Mouse (Mus musculus): ENCODE results near the gene Itgae. TPM values are rescaled to one million over a fixed set of nuclear protein-coding genes. Genes with fewer than 3 reads are reported as not detected.
A peak's percentile ranks its signal among the peaks of the same experiment; 100 is the strongest.

Itgae gene
- polyA plus RNA-seq, 1 experiment from 2014 or later: 0.32 TPM

DNA sequence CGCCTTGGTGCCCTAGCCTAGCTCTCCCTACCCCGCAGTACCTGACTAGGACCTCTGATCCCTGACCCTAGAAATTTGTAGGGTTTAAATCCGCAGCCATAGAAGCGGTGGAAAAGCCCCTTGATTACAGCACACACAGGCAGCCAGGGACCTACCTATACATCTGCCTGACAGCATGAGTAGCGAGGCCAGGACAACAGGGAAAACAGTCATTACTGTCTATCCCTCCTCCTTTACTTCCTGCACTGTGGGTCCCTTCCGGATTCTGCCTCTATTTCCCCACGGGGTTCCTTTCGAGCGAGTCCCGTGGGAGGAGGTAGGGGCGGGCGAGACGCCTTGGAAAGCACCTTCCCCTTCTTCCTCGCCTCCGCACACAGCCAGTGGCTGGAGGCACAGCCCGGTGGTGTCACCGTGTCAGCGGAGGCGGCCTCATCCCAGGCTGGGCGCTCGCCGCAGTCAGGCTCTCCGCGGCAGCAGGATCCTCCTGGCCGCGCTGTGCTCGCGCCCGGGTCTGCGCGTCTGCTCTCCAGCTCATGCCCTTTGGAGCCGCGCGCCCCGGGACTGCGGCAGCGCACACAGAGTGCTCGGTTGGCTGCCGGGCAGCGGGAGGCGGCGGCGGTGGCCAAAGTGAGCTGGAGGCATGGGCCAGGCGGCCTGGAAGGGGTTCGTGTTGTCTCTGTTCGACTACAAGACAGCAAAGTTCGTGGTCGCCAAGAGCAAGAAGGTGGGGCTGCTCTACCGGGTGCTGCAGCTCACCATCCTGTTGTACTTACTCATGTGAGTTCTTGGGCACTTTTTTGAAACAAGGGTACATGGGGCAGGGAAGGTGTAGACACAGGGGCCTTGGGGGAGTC lies 69.8 kb downstream of the Itgae start, which contains the start of gene P2rx5:
P2rx5 (plus strand) TSS at position 465 of the 854 bp plus-strand sequence.
- WGBS: 2% methylated on average over 49 of the region's 49 CpGs
- no peaks in the 10 kb centered on the region for H3K36me3 ChIP-seq (replicated peaks; ENCODE audit: control insufficient read depth, insufficient read depth)
- ATAC-seq (ENCODE audit: low FRiP score): peak; percentile 62; the same call in 1 of the 2 replicates
- H3K9ac ChIP-seq: peak within 1 kb of the TSS; percentile 55
- peak; percentile 48 for DNase-seq (ENCODE audit: low spot score)
- H3K27me3 ChIP-seq (ENCODE audit: control insufficient read depth, insufficient read depth, low read length): peaks cover 23% of the 10 kb centered on the region
- no peak within 1 kb of the TSS for H3K27ac ChIP-seq
- H3K9me3 ChIP-seq (ENCODE audit: control insufficient read depth, low read length): no peaks in the 10 kb centered on the region
- peak within 1 kb of the TSS; percentile 40 for H3K4me3 ChIP-seq (replicated peaks; ENCODE audit: low read length)
- H3K4me2 ChIP-seq (replicated peaks): peak within 1 kb of the TSS; percentile 84
- peaks cover 12% of the 10 kb centered on the region; the same call in 1 of the 2 replicates for H3K4me1 ChIP-seq (replicated peaks; ENCODE audit: control insufficient read depth, insufficient read depth, low read length)

DNA sequence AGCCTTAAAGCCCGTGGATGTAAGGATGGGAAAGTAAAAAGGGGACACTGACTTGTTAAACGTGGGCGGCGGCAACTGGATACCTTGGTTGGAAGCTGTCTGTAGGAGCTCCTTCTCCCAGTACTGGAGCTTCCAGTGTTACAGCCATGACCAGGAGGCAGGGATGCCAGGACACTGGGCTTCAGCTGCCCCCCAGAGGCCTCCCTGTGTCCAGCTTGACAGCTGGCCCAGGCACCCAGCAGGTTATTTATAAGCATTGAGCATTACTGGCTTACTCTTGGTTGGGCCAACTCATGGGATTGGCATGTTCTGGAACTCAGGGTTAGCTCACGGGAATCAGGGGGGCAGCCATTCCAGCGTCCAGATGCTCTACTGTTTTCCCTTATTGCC lies 70.4 kb downstream of the Itgae start:
- no peaks in the 10 kb centered on the region for H3K36me3 ChIP-seq (replicated peaks; ENCODE audit: control insufficient read depth, insufficient read depth)
- WGBS: 31% methylated on average over 6 of the region's 6 CpGs
- DNase-seq (ENCODE audit: low spot score) (no peak), ATAC-seq (ENCODE audit: low FRiP score) (no peak)
- no peaks in the 10 kb centered on the region for H3K9me3 ChIP-seq (ENCODE audit: control insufficient read depth, low read length)
- H3K4me1 ChIP-seq (replicated peaks; ENCODE audit: control insufficient read depth, insufficient read depth, low read length): peaks cover 12% of the 10 kb centered on the region; the same call in 1 of the 2 replicates
- H3K9ac ChIP-seq: peak overlapping the region; percentile 55
- peaks cover 23% of the 10 kb centered on the region for H3K27me3 ChIP-seq (ENCODE audit: control insufficient read depth, insufficient read depth, low read length)
- peak overlapping the region; percentile 40 for H3K4me3 ChIP-seq (replicated peaks; ENCODE audit: low read length)
- peak overlapping the region; percentile 84 for H3K4me2 ChIP-seq (replicated peaks)
- no peak overlapping the region for H3K27ac ChIP-seq

DNA sequence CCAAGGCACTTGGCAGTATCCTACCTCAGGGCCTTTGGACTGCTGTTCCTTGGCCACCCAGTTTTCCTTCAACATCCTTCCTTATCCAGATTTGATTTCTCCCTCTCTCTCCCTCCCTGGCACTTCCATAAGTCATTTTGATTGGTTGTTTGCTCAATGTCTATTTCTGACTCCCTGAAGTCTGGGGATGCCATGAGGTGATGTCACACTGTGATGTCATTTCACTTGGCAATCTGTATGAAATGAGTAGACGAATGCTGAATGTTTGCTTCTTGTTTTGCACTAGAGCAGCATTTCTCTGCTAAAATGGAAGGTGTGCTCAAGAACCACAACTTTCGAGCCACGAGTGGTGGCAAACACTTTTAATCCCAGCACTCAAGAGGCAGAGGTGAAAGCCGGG lies 71.2 kb downstream of the Itgae start:
- H3K9ac ChIP-seq: no peak overlapping the region
- no peaks in the 10 kb centered on the region for H3K9me3 ChIP-seq (ENCODE audit: control insufficient read depth, low read length)
- ATAC-seq (ENCODE audit: low FRiP score): no peak
- no peak overlapping the region for H3K4me3 ChIP-seq (replicated peaks; ENCODE audit: low read length)
- no peak for DNase-seq (ENCODE audit: low spot score)
- no peaks in the 10 kb centered on the region for H3K36me3 ChIP-seq (replicated peaks; ENCODE audit: control insufficient read depth, insufficient read depth)
- H3K27ac ChIP-seq: no peak overlapping the region
- peaks cover 23% of the 10 kb centered on the region for H3K27me3 ChIP-seq (ENCODE audit: control insufficient read depth, insufficient read depth, low read length)
- 92% methylated on average over 4 of the region's 4 CpGs for WGBS
- no peak overlapping the region for H3K4me2 ChIP-seq (replicated peaks)
- peaks cover 12% of the 10 kb centered on the region; the same call in 1 of the 2 replicates for H3K4me1 ChIP-seq (replicated peaks; ENCODE audit: control insufficient read depth, insufficient read depth, low read length)

DNA sequence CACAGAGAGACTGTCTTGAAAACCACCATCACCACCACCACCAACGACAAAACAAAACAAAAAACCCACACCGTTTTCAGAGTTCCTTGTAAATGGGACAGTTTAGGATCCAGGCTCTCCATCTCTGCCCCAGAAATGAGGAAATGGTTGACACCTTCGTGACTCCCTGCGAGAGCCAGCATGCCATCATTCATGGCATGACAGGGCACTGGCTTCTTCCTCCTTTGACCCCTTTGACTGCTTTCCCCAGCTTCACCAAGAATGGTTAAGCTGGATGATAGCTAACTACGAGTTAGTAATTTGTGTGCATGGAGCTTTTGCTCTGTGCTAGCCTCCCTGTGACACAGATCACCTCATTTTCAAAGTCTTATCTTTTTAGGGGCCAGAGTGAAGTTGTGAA lies 71.9 kb downstream of the Itgae start:
- peaks cover 12% of the 10 kb centered on the region; the same call in 1 of the 2 replicates for H3K4me1 ChIP-seq (replicated peaks; ENCODE audit: control insufficient read depth, insufficient read depth, low read length)
- H3K9ac ChIP-seq: no peak overlapping the region
- WGBS: 75% methylated on average over 5 of the region's 5 CpGs
- ATAC-seq (ENCODE audit: low FRiP score) (no peak), DNase-seq (ENCODE audit: low spot score) (no peak)
- no peaks in the 10 kb centered on the region for H3K36me3 ChIP-seq (replicated peaks; ENCODE audit: control insufficient read depth, insufficient read depth)
- H3K4me3 ChIP-seq (replicated peaks; ENCODE audit: low read length): no peak overlapping the region
- no peaks in the 10 kb centered on the region for H3K9me3 ChIP-seq (ENCODE audit: control insufficient read depth, low read length)
- no peak overlapping the region for H3K27ac ChIP-seq
- H3K4me2 ChIP-seq (replicated peaks): no peak overlapping the region
- H3K27me3 ChIP-seq (ENCODE audit: control insufficient read depth, insufficient read depth, low read length): peaks cover 23% of the 10 kb centered on the region

GRCm38 (mm10) chr11:73168071-73168470 lies 77.7 kb downstream of the Itgae start:
- Histone ChIP-seq H3K27me3 (ENCODE audit: control insufficient read depth, insufficient read depth, low read length) (no peaks in the 10 kb centered on the region), H3K4me3 (replicated peaks; ENCODE audit: low read length) (no peak overlapping the region), H3K27ac (no peak overlapping the region), H3K9me3 (ENCODE audit: control insufficient read depth, low read length) (no peaks in the 10 kb centered on the region), H3K4me1 (replicated peaks; ENCODE audit: control insufficient read depth, insufficient read depth, low read length) (no peaks in the 10 kb centered on the region), H3K4me2 (replicated peaks) (no peak overlapping the region), H3K36me3 (replicated peaks; ENCODE audit: control insufficient read depth, insufficient read depth) (peaks cover 14% of the 10 kb centered on the region; the same call in 1 of the 2 replicates), H3K9ac (no peak overlapping the region)
- WGBS: 87% methylated on average over 8 of the region's 8 CpGs
- no peak for ATAC-seq (ENCODE audit: low FRiP score)
- DNase-seq (ENCODE audit: low spot score): no peak

DNA sequence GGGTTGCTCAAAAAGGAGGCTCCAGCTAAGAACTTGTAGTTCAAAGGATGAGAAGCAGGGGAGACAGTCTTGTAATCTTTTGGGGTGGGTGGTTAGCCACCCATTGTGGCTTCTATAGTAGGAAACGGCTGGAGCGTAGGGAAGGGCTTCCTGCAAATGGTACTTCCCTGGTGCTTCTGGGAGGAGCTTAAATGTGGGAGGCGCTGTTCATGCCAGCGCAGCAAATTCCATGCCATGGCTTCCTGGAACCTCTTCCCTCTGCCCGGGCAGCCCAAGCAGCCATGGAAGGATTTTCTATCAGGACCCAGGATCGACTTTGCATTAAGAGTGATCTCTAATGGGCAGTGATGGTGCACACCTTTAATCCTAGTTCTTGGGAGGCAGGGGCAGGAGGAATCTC lies 78.2 kb downstream of the Itgae start:
- no peaks in the 10 kb centered on the region for H3K27me3 ChIP-seq (ENCODE audit: control insufficient read depth, insufficient read depth, low read length)
- H3K4me2 ChIP-seq (replicated peaks): no peak overlapping the region
- no peak overlapping the region for H3K27ac ChIP-seq
- H3K4me3 ChIP-seq (replicated peaks; ENCODE audit: low read length): no peak overlapping the region
- no peaks in the 10 kb centered on the region for H3K9me3 ChIP-seq (ENCODE audit: control insufficient read depth, low read length)
- no peak overlapping the region for H3K9ac ChIP-seq
- peaks cover 14% of the 10 kb centered on the region; the same call in 1 of the 2 replicates for H3K36me3 ChIP-seq (replicated peaks; ENCODE audit: control insufficient read depth, insufficient read depth)
- 79% methylated on average over 6 of the region's 6 CpGs for WGBS
- H3K4me1 ChIP-seq (replicated peaks; ENCODE audit: control insufficient read depth, insufficient read depth, low read length): no peaks in the 10 kb centered on the region
- DNase-seq (ENCODE audit: low spot score) (no peak), ATAC-seq (ENCODE audit: low FRiP score) (no peak)

GRCm38 (mm10) chr11:73169231-73169630 lies 78.8 kb downstream of the Itgae start:
- Histone ChIP-seq H3K4me2 (replicated peaks) (no peak overlapping the region), H3K36me3 (replicated peaks; ENCODE audit: control insufficient read depth, insufficient read depth) (peaks cover 14% of the 10 kb centered on the region; the same call in 1 of the 2 replicates), H3K9me3 (ENCODE audit: control insufficient read depth, low read length) (no peaks in the 10 kb centered on the region), H3K4me1 (replicated peaks; ENCODE audit: control insufficient read depth, insufficient read depth, low read length) (no peaks in the 10 kb centered on the region), H3K9ac (no peak overlapping the region), H3K27ac (no peak overlapping the region), H3K27me3 (ENCODE audit: control insufficient read depth, insufficient read depth, low read length) (no peaks in the 10 kb centered on the region), H3K4me3 (replicated peaks; ENCODE audit: low read length) (no peak overlapping the region)
- 41% methylated on average over 4 of the region's 4 CpGs for WGBS
- ATAC-seq (ENCODE audit: low FRiP score) (0 out of 2 replicates have a peak, but pooled peaks have one; percentile 29), DNase-seq (ENCODE audit: low spot score) (peak; percentile 61)

GRCm38 (mm10) chr11:73172186-73172585 lies 81.8 kb downstream of the Itgae start:
- WGBS: 68% methylated on average over 5 of the region's 5 CpGs
- Histone ChIP-seq H3K9ac (no peak overlapping the region), H3K36me3 (replicated peaks; ENCODE audit: control insufficient read depth, insufficient read depth) (peaks cover 20% of the 10 kb centered on the region; the same call in 1 of the 2 replicates), H3K27ac (no peak overlapping the region), H3K27me3 (ENCODE audit: control insufficient read depth, insufficient read depth, low read length) (no peaks in the 10 kb centered on the region), H3K4me1 (replicated peaks; ENCODE audit: control insufficient read depth, insufficient read depth, low read length) (peaks cover 16% of the 10 kb centered on the region), H3K4me2 (replicated peaks) (no peak overlapping the region), H3K4me3 (replicated peaks; ENCODE audit: low read length) (no peak overlapping the region), H3K9me3 (ENCODE audit: control insufficient read depth, low read length) (no peaks in the 10 kb centered on the region)
- DNase-seq (ENCODE audit: low spot score) (no peak), ATAC-seq (ENCODE audit: low FRiP score) (no peak)

- peak overlapping the region; percentile 74 for H3K4me2 ChIP-seq (replicated peaks)
- peak overlapping the region; percentile 92 for H3K9ac ChIP-seq
- H3K27me3 ChIP-seq (ENCODE audit: control insufficient read depth, insufficient read depth, low read length): no peaks in the 10 kb centered on the region
- peaks cover 22% of the 10 kb centered on the region for H3K36me3 ChIP-seq (replicated peaks; ENCODE audit: control insufficient read depth, insufficient read depth)
- DNase-seq (ENCODE audit: low spot score) (no peak), ATAC-seq (ENCODE audit: low FRiP score) (no peak)
- no peaks in the 10 kb centered on the region for H3K9me3 ChIP-seq (ENCODE audit: control insufficient read depth, low read length)
- peak overlapping the region; percentile 98 for H3K4me3 ChIP-seq (replicated peaks; ENCODE audit: low read length)
- peaks cover 27% of the 10 kb centered on the region for H3K4me1 ChIP-seq (replicated peaks; ENCODE audit: control insufficient read depth, insufficient read depth, low read length)
- 44% methylated on average over 8 of the region's 8 CpGs for WGBS
- H3K27ac ChIP-seq: no peak overlapping the region
Measured at GRCm38 (mm10) chr11:73175612-73176011, 85.2 kb downstream of the Itgae start.

All from hindbrain, embryonic 14.5 days (tissue).